Mouse (Mus musculus) intestine, postnatal 0 days (tissue): ENCODE results near the gene Txn2. TPM values are rescaled to one million over a fixed set of nuclear protein-coding genes. Genes with fewer than 3 reads are reported as not detected.
A peak's percentile ranks its signal among the peaks of the same experiment; 100 is the strongest.
"Not testable (repeated sequence)": the region's sequence is repeated elsewhere in the genome, so short reads cannot be mapped to it uniquely, and the experiment has no call there.

Source experiments
- ATAC-seq: fragments of 200-750 bp; cut with Nextera tagmentation; 2 replicates; pipeline ENCODE4 v1.8.0; 2017; ENCODE audit warnings: mild to moderate bottlenecking, moderate TSS enrichment, moderate library complexity
- H3K27ac ChIP-seq: fragments of 300-500 bp; sonication (generic); 2 replicates; pipeline ENCODE4 v1.5.1; 2014; ENCODE audit warnings: mild to moderate bottlenecking, low read depth, low read length, moderate library complexity
- H3K27me3 ChIP-seq: fragments of 300-500 bp; sonication (generic); replicated peaks from 2 replicates; pipeline ENCODE4 v1.6.1; 2014; ENCODE audit warnings: low read length, mixed read lengths; ENCODE audit not compliant: control insufficient read depth, insufficient read depth
- H3K36me3 ChIP-seq: fragments of 300-500 bp; sonication (generic); 2 replicates; pipeline ENCODE4 v1.6.1; 2014; ENCODE audit warnings: mild to moderate bottlenecking, moderate library complexity; ENCODE audit not compliant: control insufficient read depth, insufficient read depth
- H3K4me1 ChIP-seq: fragments of 300-500 bp; sonication (generic); replicated peaks from 2 replicates; pipeline ENCODE4 v1.6.1; 2014; ENCODE audit warnings: antibody characterized with exemption, low read length, mixed read lengths; ENCODE audit not compliant: control insufficient read depth, insufficient read depth
- H3K4me2 ChIP-seq: fragments of 300-500 bp; sonication (generic); replicated peaks from 2 replicates; pipeline ENCODE4 v1.6.1; 2014; ENCODE audit warnings: low read depth, mild to moderate bottlenecking, moderate library complexity
- H3K4me3 ChIP-seq: fragments of 300-500 bp; sonication (generic); 2 replicates; pipeline ENCODE4 v1.5.1; 2014; ENCODE audit warnings: low read depth, low read length
- H3K9ac ChIP-seq: fragments of 300-500 bp; sonication (generic); 2 replicates; pipeline ENCODE4 v1.6.1; 2014; ENCODE audit warnings: mild to moderate bottlenecking, low read depth, low read length
- H3K9me3 ChIP-seq: fragments of 300-500 bp; sonication (generic); 2 replicates; pipeline ENCODE4 v1.6.1; 2016; ENCODE audit warnings: mixed run types; ENCODE audit not compliant: control insufficient read depth
- CTCF ChIP-seq: sonication (generic); IDR thresholded peaks from 2 replicates; pipeline ENCODE4 v1.5.1; 2016; ENCODE audit warnings: low read depth, mild to moderate bottlenecking, control low read depth, antibody characterized with exemption, moderate library complexity
- WGBS: fragments of 180-500 bp; shearing (Covaris S2); extraction: QIAGEN DNeasy Blood & Tissue Kit; methylation state at CpG from one replicate; pipeline ENCODE4 v1.1.7; 2014; 5-methylcytosine and 5-hydroxymethylcytosine counted together
- polyA plus RNA-seq: library from polyadenylated mRNA; unstranded; fragments of >200 nt; fragmentation: Nextera tagmentation; extraction: Ambion mirVana; gene quantifications from 2 replicates; pipeline ENCODE4 v1.2.1, GENCODE M21; 2015

Txn2 gene
- polyA plus RNA-seq, 1 experiment from 2014 or later = 173 TPM

GRCm38 (mm10) chr15:77874807-77875206, 54.0 kb downstream of the Txn2 start:
- H3K9ac ChIP-seq = no peak overlapping the region
- H3K4me3 ChIP-seq = no peak overlapping the region
- H3K27ac ChIP-seq = no peak overlapping the region
- no peak for TF ChIP-seq CTCF
- no peak for ATAC-seq
- no peak overlapping the region for H3K4me2 ChIP-seq
- H3K36me3 ChIP-seq = no peaks in the 10 kb centered on the region
- H3K27me3 ChIP-seq = no peaks in the 10 kb centered on the region
- H3K9me3 ChIP-seq = no peaks in the 10 kb centered on the region
- WGBS = 89% methylated on average over 9 of the region's 9 CpGs
- peaks cover 8% of the 10 kb centered on the region; the same call in 1 of the 2 replicates for H3K4me1 ChIP-seq

GRCm38 (mm10) chr15:77874310-77874709, 54.5 kb downstream of the Txn2 start:
- WGBS = 34% methylated on average over 4 of the region's 4 CpGs
- Histone ChIP-seq H3K27me3 (no peaks in the 10 kb centered on the region), H3K4me2 (no peak overlapping the region), H3K9ac (no peak overlapping the region), H3K27ac (no peak overlapping the region), H3K4me1 (peaks cover 8% of the 10 kb centered on the region; the same call in 1 of the 2 replicates), H3K36me3 (no peaks in the 10 kb centered on the region), H3K9me3 (no peaks in the 10 kb centered on the region), H3K4me3 (no peak overlapping the region)
- no peak for TF ChIP-seq CTCF
- no peak for ATAC-seq

- no peak overlapping the region for H3K27ac ChIP-seq
- H3K36me3 ChIP-seq = no peaks in the 10 kb centered on the region
- ATAC-seq = no peak
Observed at GRCm38 (mm10) chr15:77873564-77873963, 55.2 kb downstream of the Txn2 start.

GRCm38 (mm10) chr15:77872996-77873395, 55.8 kb downstream of the Txn2 start:
- H3K4me1 ChIP-seq = peaks cover 8% of the 10 kb centered on the region; the same call in 1 of the 2 replicates
- no peaks in the 10 kb centered on the region for H3K9me3 ChIP-seq
- H3K4me2 ChIP-seq = no peak overlapping the region
- H3K4me3 ChIP-seq = no peak overlapping the region
- peak overlapping the region; percentile 28; the same call in 1 of the 2 replicates for H3K27ac ChIP-seq
- H3K9ac ChIP-seq = no peak overlapping the region
- TF ChIP-seq CTCF = no peak
- WGBS = 41% methylated on average over 3 of the region's 3 CpGs
- ATAC-seq = peak; percentile 91
- H3K36me3 ChIP-seq = no peaks in the 10 kb centered on the region
- no peaks in the 10 kb centered on the region for H3K27me3 ChIP-seq

More at GRCm38 (mm10) chr15:77873564-77873963, 55.2 kb downstream of the Txn2 start:
- Histone ChIP-seq H3K4me1 (peaks cover 8% of the 10 kb centered on the region; the same call in 1 of the 2 replicates), H3K4me3 (no peak overlapping the region), H3K9me3 (no peaks in the 10 kb centered on the region), H3K9ac (no peak overlapping the region), H3K27me3 (no peaks in the 10 kb centered on the region), H3K4me2 (no peak overlapping the region)
- no peak for TF ChIP-seq CTCF
- WGBS = 53% methylated on average over 2 of the region's 2 CpGs

GRCm38 (mm10) chr15:77868340-77868739, 60.5 kb downstream of the Txn2 start:
- Histone ChIP-seq H3K4me1 (peaks cover 6% of the 10 kb centered on the region; the same call in 1 of the 2 replicates), H3K9ac (no peak overlapping the region), H3K27ac (no peak overlapping the region), H3K27me3 (no peaks in the 10 kb centered on the region), H3K4me2 (no peak overlapping the region), H3K9me3 (no peaks in the 10 kb centered on the region), H3K36me3 (no peaks in the 10 kb centered on the region), H3K4me3 (no peak overlapping the region)
- no peak for TF ChIP-seq CTCF
- 87% methylated on average over 5 of the region's 5 CpGs for WGBS
- ATAC-seq = no peak

- 0 out of 2 replicates have a peak, but pooled peaks have one; percentile 18 for TF ChIP-seq CTCF
- not testable (repeated sequence) for H3K4me3 ChIP-seq, H3K27ac ChIP-seq, H3K9ac ChIP-seq, H3K4me1 ChIP-seq, H3K27me3 ChIP-seq, ATAC-seq, H3K36me3 ChIP-seq, H3K9me3 ChIP-seq, H3K4me2 ChIP-seq
- WGBS = 83% methylated on average over 8 of the region's 10 CpGs
Observed at GRCm38 (mm10) chr15:77867231-77867968, 61.4 kb downstream of the Txn2 start.
